Mouse (Mus musculus): ENCODE data around the gene Ipo4. TPM values are rescaled to one million over a fixed set of nuclear protein-coding genes. Genes with fewer than 3 reads are reported as not detected.

Ipo4 gene
- polyA plus RNA-seq, 1 experiment from 2014 or later, result 86.1 TPM

DNA sequence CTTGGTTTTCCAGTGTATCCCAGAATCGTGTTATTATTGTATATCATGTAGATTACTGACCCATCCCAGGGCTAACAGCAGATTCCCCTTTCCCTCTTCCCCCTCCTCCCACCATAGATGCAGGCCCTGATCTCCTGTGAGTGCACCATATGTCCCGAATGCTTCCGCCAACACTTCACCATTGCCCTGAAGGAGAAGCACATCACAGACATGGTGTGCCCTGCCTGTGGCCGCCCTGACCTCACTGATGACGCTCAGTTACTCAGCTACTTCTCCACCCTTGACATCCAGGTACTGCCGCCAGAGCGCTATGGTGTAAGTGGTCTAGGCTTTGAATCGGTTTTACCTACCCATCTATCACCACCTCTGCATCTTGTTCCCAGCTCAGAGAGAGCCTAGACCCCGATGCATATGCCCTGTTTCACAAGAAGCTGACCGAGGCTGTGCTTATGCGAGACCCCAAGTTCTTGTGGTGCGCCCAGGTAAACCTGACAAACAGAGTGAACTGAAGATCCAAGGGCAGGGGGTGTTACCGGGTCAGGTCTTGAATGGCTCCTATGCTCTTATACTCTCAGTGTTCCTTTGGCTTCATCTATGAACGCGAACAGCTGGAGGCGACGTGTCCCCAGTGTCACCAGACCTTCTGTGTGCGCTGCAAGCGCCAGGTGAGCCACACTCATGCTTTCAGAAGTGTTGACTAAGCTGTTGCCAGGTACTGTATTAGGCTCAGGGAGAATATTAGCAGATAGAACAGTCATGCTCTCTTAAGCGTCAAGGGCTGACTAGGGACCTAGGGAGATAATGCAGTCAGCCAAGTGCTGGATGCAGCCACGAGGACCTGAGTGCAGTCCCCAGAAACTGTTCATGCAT lies 37.0 kb downstream of the Ipo4 start:
- Histone ChIP-seq H3K9ac (no peak overlapping the region), H3K4me2 (no peak overlapping the region), H3K36me3 (peaks cover 92% of the 10 kb centered on the region), H3K9me3 (no peaks in the 10 kb centered on the region), H3K4me3 (no peak overlapping the region), H3K27ac (no peak overlapping the region), H3K27me3 (no peaks in the 10 kb centered on the region), H3K4me1 (replicated peaks) (peaks cover 10% of the 10 kb centered on the region)
- WGBS, result 95% methylated on average over 21 of the region's 21 CpGs
- ATAC-seq (ENCODE audit: low FRiP score), result no peak

DNA sequence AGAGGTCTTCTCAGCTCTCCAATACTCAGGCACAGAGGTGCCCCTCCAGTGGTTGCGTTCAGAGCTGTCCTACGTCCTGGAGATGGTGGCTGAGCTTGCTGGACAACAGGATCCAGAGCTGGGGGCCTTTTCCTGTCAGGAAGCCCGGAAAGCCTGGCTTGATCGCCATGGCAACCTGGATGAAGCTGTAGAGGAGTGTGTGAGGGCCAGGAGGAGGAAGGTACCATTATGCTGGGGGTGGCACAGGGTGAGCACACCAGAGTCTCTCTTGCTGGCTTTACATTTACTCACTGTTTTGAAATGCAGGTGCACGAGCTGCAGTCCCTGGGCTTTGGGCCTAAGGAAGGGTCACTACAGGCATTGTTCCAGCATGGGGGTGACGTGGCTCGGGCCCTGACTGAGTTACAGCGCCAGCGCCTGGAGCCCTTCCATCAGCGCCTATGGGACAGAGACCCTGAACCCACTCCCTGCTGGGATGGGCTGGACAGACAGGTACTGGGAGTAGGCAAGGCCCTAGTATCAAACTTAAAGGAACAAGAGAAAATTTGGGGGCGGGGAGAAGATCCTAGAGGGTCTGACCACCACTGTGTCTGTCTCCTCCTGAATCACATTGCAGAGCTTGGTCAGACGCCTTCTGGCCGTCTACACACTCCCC lies 39.6 kb downstream of the Ipo4 start:
- peaks cover 69% of the 10 kb centered on the region for H3K36me3 ChIP-seq
- no peak for ATAC-seq (ENCODE audit: low FRiP score)
- no peak overlapping the region for H3K4me2 ChIP-seq
- 72% methylated on average over 13 of the region's 13 CpGs for WGBS
- peaks cover 26% of the 10 kb centered on the region for H3K4me1 ChIP-seq (replicated peaks)
- no peak overlapping the region for H3K4me3 ChIP-seq
- no peak overlapping the region for H3K9ac ChIP-seq
- no peak overlapping the region for H3K27ac ChIP-seq
- H3K27me3 ChIP-seq, result no peaks in the 10 kb centered on the region
- H3K9me3 ChIP-seq, result no peaks in the 10 kb centered on the region

DNA sequence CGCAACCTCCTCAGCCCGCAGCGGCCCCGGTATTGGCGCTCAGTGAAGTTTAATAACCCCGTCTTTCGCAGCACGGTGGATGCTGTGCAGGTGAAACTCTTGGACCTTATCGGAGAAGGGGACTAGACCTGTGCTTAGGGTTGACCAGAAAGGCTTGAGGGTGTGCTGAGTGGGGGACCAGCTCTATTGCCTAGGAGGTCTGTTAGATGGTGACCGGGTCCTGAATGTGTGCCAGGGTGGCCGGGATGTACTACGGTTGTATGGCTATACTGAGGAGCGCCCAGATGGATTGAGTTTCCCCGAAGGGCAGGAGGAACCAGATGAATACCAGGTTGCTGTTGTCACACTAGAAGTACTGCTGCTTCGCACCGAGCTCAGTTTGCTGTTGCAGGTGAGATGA lies 43.5 kb downstream of the Ipo4 start:
- no peaks in the 10 kb centered on the region for H3K27me3 ChIP-seq
- 8% methylated on average over 16 of the region's 16 CpGs for WGBS
- H3K36me3 ChIP-seq, result peaks cover 45% of the 10 kb centered on the region
- peak overlapping the region; percentile 87 for H3K4me2 ChIP-seq
- H3K9ac ChIP-seq, result peak overlapping the region; percentile 94
- peak overlapping the region; percentile 96 for H3K4me3 ChIP-seq
- H3K9me3 ChIP-seq, result no peaks in the 10 kb centered on the region
- peaks cover 42% of the 10 kb centered on the region for H3K4me1 ChIP-seq (replicated peaks)
- peak overlapping the region; percentile 94 for H3K27ac ChIP-seq
- no peak for ATAC-seq (ENCODE audit: low FRiP score)

DNA sequence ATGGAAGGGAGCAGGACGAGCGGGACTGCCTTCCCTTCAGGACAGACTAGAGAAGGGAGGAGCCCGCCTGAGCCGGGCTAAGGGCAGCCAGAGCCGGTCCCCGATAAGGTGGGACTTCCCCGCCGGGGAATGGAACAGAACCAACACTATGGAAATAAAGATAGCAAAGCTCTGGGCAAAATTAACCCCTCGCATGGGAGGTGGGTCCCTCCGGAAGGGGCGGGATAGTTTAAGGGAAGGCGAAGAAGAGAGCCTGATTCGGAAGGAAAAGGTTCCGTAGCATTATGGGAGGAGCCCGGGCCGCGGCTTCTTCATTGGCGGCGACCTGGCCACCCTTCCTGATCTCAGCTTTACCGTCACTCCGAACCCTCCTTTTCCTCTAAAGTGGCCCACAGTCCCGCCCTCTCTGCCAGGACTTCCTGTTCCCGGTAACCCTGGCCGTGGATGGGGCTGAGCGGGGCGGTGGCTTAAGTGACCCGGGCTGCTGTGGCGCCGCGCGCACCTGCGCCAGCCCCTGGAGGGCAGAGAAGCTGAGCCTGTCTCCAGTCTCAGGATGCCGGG lies 44.3 kb downstream of the Ipo4 start, which contains the start of gene Rnf31:
Rnf31 (plus strand) TSS at position 378 of the 561 bp plus-strand sequence.
- H3K4me3 ChIP-seq, result peak within 1 kb of the TSS; percentile 96
- peak within 1 kb of the TSS; percentile 94 for H3K27ac ChIP-seq
- H3K36me3 ChIP-seq, result peaks cover 43% of the 10 kb centered on the region
- peak within 1 kb of the TSS; percentile 94 for H3K9ac ChIP-seq
- H3K9me3 ChIP-seq, result no peaks in the 10 kb centered on the region
- ATAC-seq (ENCODE audit: low FRiP score), result peak; percentile 92
- H3K4me2 ChIP-seq, result peak within 1 kb of the TSS; percentile 87
- WGBS, result under 1% methylated on average over 33 of the region's 33 CpGs
- H3K4me1 ChIP-seq (replicated peaks), result peaks cover 42% of the 10 kb centered on the region
- no peaks in the 10 kb centered on the region for H3K27me3 ChIP-seq

DNA sequence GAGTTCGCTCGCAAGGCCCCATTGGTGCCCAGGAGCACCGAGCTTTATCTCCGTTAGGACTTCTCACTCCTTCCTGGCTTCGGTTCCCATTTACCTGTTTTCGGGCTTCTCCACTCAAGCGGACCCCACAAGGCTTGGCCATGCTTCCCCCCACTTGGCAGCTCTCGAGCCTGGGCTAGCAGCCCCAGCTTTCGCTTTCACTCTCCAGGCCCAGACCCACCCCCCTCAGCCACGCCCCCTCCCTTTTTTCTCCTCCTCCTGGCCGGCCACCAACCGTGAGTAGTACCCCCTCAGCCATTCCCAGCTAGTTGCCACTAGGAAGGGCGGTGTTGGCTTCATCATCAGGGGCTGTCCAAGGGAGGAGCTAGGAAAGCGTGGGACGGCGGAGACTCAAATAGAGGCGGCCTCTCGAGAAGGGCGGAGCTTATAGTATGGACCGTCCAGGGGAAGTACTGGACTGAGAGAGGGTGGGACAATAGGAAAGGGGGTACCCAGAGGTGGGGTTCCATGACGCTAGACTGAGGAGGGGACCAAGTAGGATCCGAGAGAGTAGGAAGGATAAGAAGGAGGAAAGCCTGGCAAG lies 44.9 kb downstream of the Ipo4 start, which contains the start of gene Psme2:
Psme2 (minus strand) TSS at position 366 of the 583 bp plus-strand sequence.
- ATAC-seq (ENCODE audit: low FRiP score), result peak; percentile 97
- Histone ChIP-seq H3K9me3 (no peaks in the 10 kb centered on the region), H3K27ac (peak within 1 kb of the TSS; percentile 94), H3K36me3 (peaks cover 37% of the 10 kb centered on the region), H3K9ac (peak within 1 kb of the TSS; percentile 94), H3K4me3 (peak within 1 kb of the TSS; percentile 96), H3K4me1 (replicated peaks) (peaks cover 41% of the 10 kb centered on the region), H3K4me2 (peak within 1 kb of the TSS; percentile 87), H3K27me3 (0 out of 2 replicates have a peak, but pooled peaks cover under 1% of the 10 kb centered on the region)
- 0% methylated on average over 22 of the region's 22 CpGs for WGBS

DNA sequence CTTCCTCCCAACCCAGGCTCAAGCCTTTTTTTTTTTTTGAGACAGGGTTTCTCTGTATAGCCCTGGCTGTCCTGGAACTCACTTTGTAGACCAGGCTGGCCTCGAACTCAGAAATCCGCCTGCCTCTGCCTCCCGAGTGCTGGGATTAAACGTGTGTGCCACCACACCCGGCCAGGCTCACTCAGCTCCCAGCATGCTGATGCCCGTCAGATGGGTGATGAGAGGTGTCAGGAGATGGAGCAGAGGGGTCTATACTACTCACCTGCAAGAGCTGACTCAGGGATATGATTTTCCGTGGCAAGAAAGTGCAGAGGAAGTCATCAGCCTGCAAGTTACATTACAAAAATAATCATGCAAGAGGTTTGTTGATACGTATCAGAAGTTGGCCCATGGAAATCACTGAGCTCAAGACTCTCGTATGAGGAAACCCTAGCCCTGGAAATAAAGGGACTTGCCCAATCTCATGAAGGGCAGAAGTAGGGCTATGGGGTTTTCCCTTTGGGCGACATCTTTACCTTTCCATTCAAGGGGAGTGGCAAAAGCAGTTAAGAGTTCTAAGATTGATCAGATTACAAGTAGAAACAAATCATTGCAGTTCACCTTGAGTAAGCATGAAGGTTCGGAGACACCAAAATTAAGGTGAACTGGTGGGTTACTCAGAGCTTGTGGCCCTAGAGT lies 45.8 kb downstream of the Ipo4 start:
- 0 out of 2 replicates have a peak, but pooled peaks cover 5% of the 10 kb centered on the region for H3K27me3 ChIP-seq
- 89% methylated on average over 11 of the region's 11 CpGs for WGBS
- peak overlapping the region; percentile 94; the same call in 1 of the 2 replicates for H3K27ac ChIP-seq

DNA sequence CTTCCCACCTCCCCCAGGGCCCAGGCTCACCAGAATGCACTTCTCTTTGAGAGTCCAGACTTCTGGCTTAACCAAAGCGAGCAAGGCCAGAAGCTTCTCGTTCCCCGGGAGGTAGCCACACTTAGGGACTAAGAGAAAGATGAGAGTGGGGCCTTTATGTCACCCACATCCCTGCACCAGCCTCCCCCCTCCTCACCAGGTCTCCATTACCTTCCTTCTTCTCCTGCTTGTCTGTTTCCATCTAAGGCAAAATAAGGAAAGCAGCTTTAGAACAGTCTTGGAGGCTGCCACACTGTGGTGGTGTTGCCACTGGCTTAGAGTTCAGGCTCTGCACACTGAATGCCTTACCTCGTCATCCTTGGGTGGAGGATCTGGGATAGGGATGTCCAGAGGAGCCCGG lies 46.5 kb downstream of the Ipo4 start:
- WGBS, result 93% methylated on average over 5 of the region's 5 CpGs

More for the DNA sequence above, 45.8 kb downstream of the Ipo4 start:
- ATAC-seq (ENCODE audit: low FRiP score), result no peak
- H3K4me1 ChIP-seq (replicated peaks), result peaks cover 41% of the 10 kb centered on the region
- no peaks in the 10 kb centered on the region for H3K9me3 ChIP-seq
- peak overlapping the region; percentile 87 for H3K4me2 ChIP-seq
- H3K4me3 ChIP-seq, result peak overlapping the region; percentile 96
- peak overlapping the region; percentile 94 for H3K9ac ChIP-seq
- H3K36me3 ChIP-seq, result peaks cover 28% of the 10 kb centered on the region

DNA sequence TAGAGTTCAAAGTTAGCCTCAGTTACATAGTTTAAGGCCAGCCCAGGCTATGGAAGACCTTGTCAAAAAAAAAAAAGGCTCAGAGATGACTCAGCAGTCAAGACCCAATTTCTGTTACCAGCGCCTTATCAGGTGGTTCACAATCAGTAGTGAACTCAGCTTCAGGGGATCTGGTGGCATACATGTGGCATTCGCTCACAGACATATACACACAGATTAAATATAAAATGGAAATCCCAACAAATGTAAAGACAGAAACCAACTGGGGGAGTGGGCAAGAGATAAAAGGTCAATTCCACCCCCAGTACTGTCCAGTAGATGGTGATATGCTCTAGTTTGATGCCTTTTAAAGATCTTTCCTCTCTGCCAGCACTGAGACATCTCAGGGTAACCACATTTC lies 49.6 kb downstream of the Ipo4 start:
- 95% methylated on average over 2 of the region's 2 CpGs for WGBS
- ATAC-seq (ENCODE audit: low FRiP score), result no peak
- Histone ChIP-seq H3K27me3 (0 out of 2 replicates have a peak, but pooled peaks cover 8% of the 10 kb centered on the region), H3K27ac (no peak overlapping the region), H3K36me3 (peaks cover 26% of the 10 kb centered on the region), H3K4me1 (replicated peaks) (peaks cover 26% of the 10 kb centered on the region), H3K9me3 (no peaks in the 10 kb centered on the region), H3K4me2 (no peak overlapping the region), H3K4me3 (no peak overlapping the region), H3K9ac (no peak overlapping the region)

More for the DNA sequence above, 46.5 kb downstream of the Ipo4 start:
- Histone ChIP-seq H3K27me3 (0 out of 2 replicates have a peak, but pooled peaks cover 6% of the 10 kb centered on the region), H3K4me1 (replicated peaks) (peaks cover 47% of the 10 kb centered on the region), H3K4me3 (no peak overlapping the region), H3K27ac (no peak overlapping the region), H3K9me3 (no peaks in the 10 kb centered on the region), H3K36me3 (peaks cover 22% of the 10 kb centered on the region), H3K4me2 (no peak overlapping the region), H3K9ac (peak overlapping the region; percentile 94; the same call in 1 of the 2 replicates)
- no peak for ATAC-seq (ENCODE audit: low FRiP score)

DNA sequence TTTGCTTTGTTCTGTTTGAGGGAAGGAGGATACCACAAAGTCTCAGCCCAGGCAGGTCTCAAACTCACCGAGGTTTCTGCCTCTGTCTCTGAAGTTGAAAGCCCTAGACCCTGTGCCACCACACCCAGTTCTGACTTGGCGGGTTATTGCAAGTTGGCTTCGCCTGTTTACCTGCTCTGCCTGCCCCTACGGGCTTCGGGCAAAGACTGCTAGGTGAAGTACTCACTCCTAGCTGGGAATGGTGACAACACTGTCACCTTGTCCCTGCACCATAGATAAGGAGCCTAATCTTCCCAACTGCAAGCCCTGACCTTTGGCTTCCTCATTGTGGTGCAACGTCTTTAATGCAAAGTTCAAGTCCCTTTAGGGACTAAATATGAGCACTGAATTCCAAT lies 50.2 kb downstream of the Ipo4 start:
- H3K4me2 ChIP-seq, result peak overlapping the region; percentile 71; the same call in 1 of the 2 replicates
- H3K27me3 ChIP-seq, result 0 out of 2 replicates have a peak, but pooled peaks cover 8% of the 10 kb centered on the region
- H3K9ac ChIP-seq, result no peak overlapping the region
- ATAC-seq (ENCODE audit: low FRiP score), result no peak
- no peak overlapping the region for H3K27ac ChIP-seq
- WGBS, result 70% methylated on average over 6 of the region's 6 CpGs
- H3K9me3 ChIP-seq, result no peaks in the 10 kb centered on the region
- peak overlapping the region; percentile 47; the same call in 1 of the 2 replicates for H3K4me3 ChIP-seq
- H3K4me1 ChIP-seq (replicated peaks), result peaks cover 26% of the 10 kb centered on the region
- H3K36me3 ChIP-seq, result peaks cover 32% of the 10 kb centered on the region

DNA sequence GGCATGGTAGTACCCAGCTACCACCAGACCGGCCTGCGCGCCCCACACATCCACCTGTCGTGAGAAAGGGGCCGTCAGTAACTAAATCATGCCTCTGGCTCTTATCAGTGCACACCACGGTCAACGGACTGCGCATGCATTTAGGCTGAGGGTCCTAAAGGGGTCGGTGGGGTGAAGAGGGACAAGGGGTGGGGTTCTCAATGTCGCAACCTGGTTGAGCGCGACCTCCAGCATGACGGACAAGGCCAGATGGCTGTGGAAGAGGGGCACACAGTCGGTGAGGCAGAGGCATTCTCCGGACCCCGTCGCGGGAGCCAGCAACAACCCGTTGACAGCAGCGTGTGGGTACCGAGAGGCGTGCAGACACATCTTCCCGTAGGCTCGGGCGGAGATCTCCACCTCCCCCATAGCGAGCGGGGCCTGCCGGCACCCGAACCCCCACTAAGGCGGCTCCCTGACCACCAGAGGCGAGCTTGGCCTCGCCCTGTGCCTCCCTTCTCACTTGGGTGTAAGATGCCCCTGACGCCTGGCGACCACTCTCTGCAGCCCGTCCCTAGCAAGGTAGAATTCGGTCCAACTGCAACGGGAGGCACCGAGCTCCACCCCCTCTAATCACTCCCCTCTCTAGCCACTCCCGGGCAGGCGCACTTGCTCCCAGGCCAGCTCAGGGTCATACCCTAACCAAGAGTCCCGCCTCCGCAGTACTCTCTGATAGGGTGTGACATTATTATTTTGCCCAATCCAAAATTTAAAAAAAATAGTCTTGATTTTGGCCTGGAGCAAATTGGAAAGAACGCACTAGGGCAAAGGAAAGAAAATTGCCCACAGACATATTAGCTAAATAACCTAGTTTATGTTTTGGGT lies 50.8 kb downstream of the Ipo4 start, which contains the start of gene Emc9:
Emc9 (minus strand) TSS at position 601 of the 864 bp plus-strand sequence.
- Histone ChIP-seq H3K4me1 (replicated peaks) (peaks cover 21% of the 10 kb centered on the region), H3K9ac (peak within 1 kb of the TSS; percentile 77), H3K27me3 (0 out of 2 replicates have a peak, but pooled peaks cover 8% of the 10 kb centered on the region), H3K4me2 (peak within 1 kb of the TSS; percentile 71), H3K36me3 (peaks cover 38% of the 10 kb centered on the region), H3K27ac (peak within 1 kb of the TSS; percentile 44), H3K9me3 (no peaks in the 10 kb centered on the region), H3K4me3 (peak within 1 kb of the TSS; percentile 47)
- WGBS, result 3% methylated on average over 42 of the region's 43 CpGs
- ATAC-seq (ENCODE audit: low FRiP score), result peak; percentile 65

Measured in hindbrain, embryonic 13.5 days (tissue).